Mouse (Mus musculus): ENCODE measurements at regions not wholly inside any gene's neighbourhood (a gene's known extent, or its start where the extent isn't known, plus 50 kb on each side); places are given as distances from the start of the nearest gene placed in this dataset.
"Not testable (repeated sequence)": the region's sequence is repeated elsewhere in the genome, so short reads cannot be mapped to it uniquely, and the experiment has no call there.

GRCm38 (mm10) chr3:111194541-111194940 is 943.7 kb upstream of the Prmt6 start:
- CTCF ChIA-PET: interaction anchor here in 2 of 4 experiments (0.6 to 0.7 kb wide), 2 partner anchors 37 to 1510 kb away, joined by 3 to 4 read pairs; no protein-coding TSS in a partner anchor
- POLR2A ChIA-PET: no interaction called here

DNA sequence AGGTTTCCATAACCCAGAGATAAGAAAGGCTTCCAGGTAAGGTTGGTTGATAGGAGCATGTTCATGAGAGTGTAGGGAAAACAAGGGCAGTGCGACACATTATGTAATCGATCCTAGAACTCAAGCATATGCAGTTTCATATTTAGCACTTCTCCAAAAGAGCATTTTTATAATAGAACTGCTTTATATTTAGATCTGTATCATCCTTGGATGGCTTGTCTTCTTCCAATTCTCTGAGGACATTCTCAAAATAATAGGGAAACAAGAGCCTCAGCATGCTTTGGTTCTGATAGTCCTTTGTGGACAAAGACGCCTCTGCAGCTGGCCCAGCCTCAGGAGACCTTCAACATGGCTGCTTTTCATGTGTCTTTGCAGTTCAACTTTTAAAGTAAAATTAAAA is 915.9 kb upstream of the Prmt6 start:
- POLR2A ChIA-PET: no interaction called here

GRCm38 (mm10) chr3:111141196-111141595 is 890.4 kb upstream of the Prmt6 start:
- POLR2A ChIA-PET, CTCF ChIA-PET: not testable (repeated sequence)

More for the DNA sequence above, 915.9 kb upstream of the Prmt6 start:
- CTCF ChIA-PET: no interaction called here

DNA sequence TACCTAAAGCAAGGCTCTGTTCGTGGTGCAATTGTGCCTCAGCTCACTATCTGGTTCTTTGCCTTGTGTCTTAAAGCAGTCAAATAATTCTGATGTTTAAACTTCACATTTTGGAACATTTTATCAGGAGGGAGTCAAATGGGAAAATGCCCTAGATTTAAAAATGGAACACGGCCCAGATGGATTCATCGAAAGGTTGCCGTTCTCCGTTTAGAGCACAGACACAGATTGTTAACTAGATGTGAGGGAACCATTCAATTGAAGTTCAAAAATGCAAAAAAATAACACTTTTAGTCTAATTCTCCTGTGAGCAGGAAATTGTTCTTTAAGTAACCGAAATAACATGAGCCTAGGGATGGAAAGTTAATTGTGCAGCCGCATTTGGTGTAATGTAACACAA is 858.2 kb upstream of the Prmt6 start:
- CTCF ChIA-PET: no interaction called here
- POLR2A ChIA-PET: no interaction called here

DNA sequence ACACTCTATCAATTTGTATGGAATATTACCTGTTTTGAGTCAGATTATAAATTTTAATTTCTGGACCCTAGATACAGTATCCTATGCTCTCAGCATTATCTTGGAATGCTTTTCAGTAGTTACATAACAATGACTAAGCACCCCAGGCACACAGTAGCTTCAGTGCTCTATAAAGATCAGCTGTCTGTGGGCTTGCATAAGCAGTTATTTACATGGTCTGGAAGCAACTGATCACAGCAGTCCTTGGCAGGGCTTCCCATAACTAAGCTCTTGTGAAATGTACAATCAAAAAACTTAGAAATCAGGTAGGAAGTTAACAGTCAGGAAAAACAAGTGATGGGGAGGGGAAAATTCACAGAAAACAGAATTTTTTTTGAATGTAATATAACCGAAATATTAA is 851.8 kb upstream of the Prmt6 start:
- POLR2A ChIA-PET: no interaction called here
- CTCF ChIA-PET: no interaction called here

GRCm38 (mm10) chr3:111074311-111074710 is 823.5 kb upstream of the Prmt6 start:
- ChIA-PET CTCF (no interaction called here), POLR2A (interaction anchor here in 1 of 4 experiments (0.6 kb wide), 1 partner anchor 8 kb away, joined by 3 read pairs; no protein-coding TSS in a partner anchor)

- CTCF ChIA-PET: interaction anchor here in 1 of 4 experiments (1.3 kb wide), 1 partner anchor 22 kb away, joined by 3 read pairs; no protein-coding TSS in a partner anchor
- POLR2A ChIA-PET: no interaction called here
Observed at GRCm38 (mm10) chr3:111070301-111070700, 819.5 kb upstream of the Prmt6 start.

DNA sequence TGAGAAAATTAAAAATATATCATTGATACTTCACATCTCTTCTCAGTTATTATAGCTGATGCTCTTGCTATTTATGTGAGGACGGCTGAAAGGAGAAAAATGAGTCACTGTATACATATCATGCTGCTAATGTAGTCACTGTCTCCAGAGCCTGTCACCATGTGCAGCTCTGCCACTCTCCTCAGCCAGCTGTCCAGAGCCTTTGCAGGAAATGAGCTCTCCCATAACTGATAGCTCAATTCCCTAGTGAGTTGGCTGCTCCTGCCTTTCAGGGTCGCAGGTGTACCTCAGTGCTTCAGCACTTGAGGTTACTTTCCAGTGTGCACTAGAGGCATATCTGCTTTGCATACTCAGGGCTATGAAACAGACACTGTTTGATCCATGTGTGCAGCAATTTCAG is 819.0 kb upstream of the Prmt6 start:
- ChIA-PET POLR2A (no interaction called here), CTCF (interaction anchor here in 1 of 4 experiments (0.6 to 1.4 kb wide), 3 partner anchors 10 to 925 kb away, joined by 3 to 4 read pairs (median 3); no protein-coding TSS in a partner anchor)

GRCm38 (mm10) chr3:111069156-111069555 is 818.4 kb upstream of the Prmt6 start:
- CTCF ChIA-PET: interaction anchor here in 2 of 4 experiments (0.6 to 1.4 kb wide), 4 partner anchors 11 to 924 kb away, joined by 3 to 4 read pairs (median 4); no protein-coding TSS in a partner anchor
- POLR2A ChIA-PET: no interaction called here

DNA sequence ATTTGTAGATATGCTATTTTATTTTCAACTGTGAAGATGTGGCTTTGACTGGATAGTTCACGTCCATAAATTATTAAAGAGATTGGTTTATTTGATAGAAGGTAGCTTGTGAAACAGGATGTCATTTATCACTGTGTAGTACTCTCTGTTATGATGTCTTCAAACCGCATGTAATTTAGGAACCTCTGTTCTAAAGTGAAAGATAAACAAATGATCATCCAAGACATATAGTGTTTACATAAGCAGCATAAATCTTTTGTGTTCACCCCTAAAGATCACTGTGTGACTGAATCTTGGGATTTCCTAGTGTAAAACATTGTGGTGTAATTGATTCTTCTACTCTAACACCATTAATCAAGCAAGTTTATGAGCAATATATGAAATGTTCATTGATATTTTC is 798.8 kb upstream of the Prmt6 start:
- ChIA-PET POLR2A (no interaction called here), CTCF (no interaction called here)
